In the genomic region with DNA sequence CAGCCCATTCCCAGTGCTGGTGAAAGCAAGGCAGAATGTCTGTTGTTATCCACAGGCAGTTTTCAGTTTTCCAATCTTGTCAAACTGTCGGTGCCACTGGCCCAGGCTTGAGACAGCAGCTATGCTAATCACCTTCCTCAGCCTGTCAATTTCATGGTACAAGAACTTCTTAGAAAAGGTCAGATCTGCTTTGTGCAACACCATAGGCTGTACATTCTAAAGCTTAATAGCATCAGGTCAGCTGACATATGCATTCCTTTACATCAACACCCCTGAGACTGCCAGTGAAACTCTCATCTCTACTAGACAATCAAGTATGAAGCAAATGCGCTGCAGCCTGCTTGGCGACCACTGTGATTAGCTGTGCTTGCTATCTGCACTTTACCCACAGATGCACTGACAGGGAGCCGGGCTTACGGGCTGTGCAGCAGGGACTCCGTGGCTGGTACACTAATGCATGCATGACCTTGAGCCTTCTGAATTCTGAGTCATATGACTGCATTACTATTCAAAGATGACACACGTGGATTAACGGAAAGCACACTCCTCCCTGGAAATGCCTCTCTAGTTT, we compare ENCODE assay signal across 21 mouse cellular contexts. TPM values are rescaled to one million over a fixed set of nuclear protein-coding genes. Genes with fewer than 3 reads are reported as not detected.
DNase-seq lines count a peak whose midpoint lies in the region; ATAC-seq lines count a peak whose summit lies in the region.
"Had no signal": no experiment of that assay in that cellular context is flagged by ENCODE, and none has a peak within 500 bp of the region (broad histone marks: within the 10 kb centered on the region; RNA-seq: fewer than 3 reads in every experiment).

No protein-coding gene starts in this region.

- 33% methylated on average over 8 of the region's 8 CpGs for WGBS in heart, embryonic 10.5 days
- WGBS in midbrain, embryonic 12.5 days: 37% methylated on average over 8 of the region's 8 CpGs
- WGBS in midbrain, embryonic 10.5 days: 74% methylated on average over 8 of the region's 8 CpGs
- WGBS in hindbrain, embryonic 14.5 days: 27% methylated on average over 8 of the region's 8 CpGs
- WGBS in midbrain, embryonic 16.5 days: 16% methylated on average over 8 of the region's 8 CpGs

- H3K9me3 ChIP-seq in heart, embryonic 10.5 days: no peaks in the 10 kb centered on the region
- H3K9me3 ChIP-seq in midbrain, embryonic 12.5 days: no peaks in the 10 kb centered on the region
- H3K9me3 ChIP-seq in midbrain, embryonic 10.5 days (replicated peaks): no peaks in the 10 kb centered on the region
- H3K9me3 ChIP-seq in hindbrain, embryonic 14.5 days (ENCODE audit: control insufficient read depth, low read length): no peaks in the 10 kb centered on the region
- H3K9me3 ChIP-seq in midbrain, embryonic 16.5 days (replicated peaks; ENCODE audit: control insufficient read depth, low read length, poor library complexity, severe bottlenecking): no peaks in the 10 kb centered on the region
- H3K9me3 ChIP-seq: embryonic facial prominence, embryonic 15.5 days; forebrain, embryonic 15.5 days; limb, embryonic 10.5 days had no signal

- ATAC-seq in midbrain, embryonic 12.5 days (ENCODE audit: low FRiP score, low read depth): peak; percentile 49; the same call in 1 of the 2 replicates
- ATAC-seq in hindbrain, embryonic 14.5 days (ENCODE audit: low FRiP score): peak; percentile 51; the same call in 1 of the 2 replicates
- 0 out of 2 replicates have a peak, but pooled peaks have one; percentile 59 for ATAC-seq in midbrain, embryonic 16.5 days
- no peak for ATAC-seq in granulocyte monocyte progenitor cell, adult 5-6 weeks (replicated peaks; ENCODE audit: poor library complexity, severe bottlenecking)
- ATAC-seq: forebrain, embryonic 15.5 days had no signal

- peak; percentile 84 for DNase-seq in heart, embryonic 10.5 days (ENCODE audit: low spot score)
- no peak for DNase-seq in heart, postnatal 25 days (ENCODE audit: low spot score)
- DNase-seq in midbrain, embryonic 10.5 days (ENCODE audit: low spot score): no peak
- DNase-seq in hindbrain, embryonic 14.5 days (ENCODE audit: low spot score): no peak
- DNase-seq in lung, postnatal 14 days: no peak
- DNase-seq: cerebellum, adult 9-11 months; heart, adult 2 months; kidney, adult 18-20 months; kidney, postnatal 10 days; lung, adult 2 months; lung, postnatal 4 days; right cerebral cortex, postnatal 4 days; thymus, postnatal 36 days had no signal

- H3K4me1 ChIP-seq in heart, embryonic 10.5 days: peaks cover 37% of the 10 kb centered on the region
- peaks cover 12% of the 10 kb centered on the region for H3K4me1 ChIP-seq in midbrain, embryonic 12.5 days
- H3K4me1 ChIP-seq in midbrain, embryonic 10.5 days: peaks cover 16% of the 10 kb centered on the region
- H3K4me1 ChIP-seq in hindbrain, embryonic 14.5 days (replicated peaks; ENCODE audit: control insufficient read depth, insufficient read depth, low read length): peaks cover 9% of the 10 kb centered on the region; the same call in 1 of the 2 replicates
- H3K4me1 ChIP-seq in midbrain, embryonic 16.5 days (ENCODE audit: control insufficient read depth, insufficient read depth, low read length): peaks cover 4% of the 10 kb centered on the region; the same call in 1 of the 2 replicates

- intact Hi-C loops in heart, postnatal 25 days (cut with DNase I): loop anchor here (5.0 kb wide), 1 partner anchor 223 kb away; no protein-coding TSS in a partner anchor

- peaks cover 2% of the 10 kb centered on the region; the same call in 1 of the 2 replicates for H3K36me3 ChIP-seq in heart, embryonic 10.5 days
- H3K36me3 ChIP-seq in midbrain, embryonic 12.5 days: no peaks in the 10 kb centered on the region
- no peaks in the 10 kb centered on the region for H3K36me3 ChIP-seq in midbrain, embryonic 10.5 days
- H3K36me3 ChIP-seq in hindbrain, embryonic 14.5 days (replicated peaks; ENCODE audit: control insufficient read depth, insufficient read depth): no peaks in the 10 kb centered on the region; the same call in 1 of the 2 replicates
- no peaks in the 10 kb centered on the region for H3K36me3 ChIP-seq in midbrain, embryonic 16.5 days (ENCODE audit: control insufficient read depth, insufficient read depth, low read length)
- H3K36me3 ChIP-seq: forebrain, embryonic 15.5 days; limb, embryonic 10.5 days had no signal

- no peak overlapping the region for H3K4me2 ChIP-seq in midbrain, embryonic 12.5 days (replicated peaks)
- H3K4me2 ChIP-seq in hindbrain, embryonic 14.5 days (replicated peaks): no peak overlapping the region
- no peak overlapping the region for H3K4me2 ChIP-seq in midbrain, embryonic 16.5 days (ENCODE audit: low read length)
- H3K4me2 ChIP-seq: embryonic facial prominence, embryonic 15.5 days; forebrain, embryonic 15.5 days; liver, embryonic 11.5 days had no signal

- H3K9ac ChIP-seq in midbrain, embryonic 12.5 days (replicated peaks): no peak overlapping the region
- H3K9ac ChIP-seq in hindbrain, embryonic 14.5 days: no peak overlapping the region
- H3K9ac ChIP-seq in midbrain, embryonic 16.5 days (ENCODE audit: low read depth, low read length): no peak overlapping the region
- H3K9ac ChIP-seq: embryonic facial prominence, embryonic 15.5 days; forebrain, embryonic 15.5 days had no signal

- H3K4me3 ChIP-seq in heart, embryonic 10.5 days: no peak overlapping the region
- H3K4me3 ChIP-seq in midbrain, embryonic 12.5 days: no peak overlapping the region
- no peak overlapping the region for H3K4me3 ChIP-seq in midbrain, embryonic 10.5 days
- H3K4me3 ChIP-seq in hindbrain, embryonic 14.5 days (replicated peaks; ENCODE audit: low read length): no peak overlapping the region
- no peak overlapping the region for H3K4me3 ChIP-seq in midbrain, embryonic 16.5 days (ENCODE audit: low read depth, low read length)
- H3K4me3 ChIP-seq: embryonic facial prominence, embryonic 15.5 days; forebrain, embryonic 15.5 days; heart, adult 2 months; left cerebral cortex, adult 2 months; limb, embryonic 10.5 days had no signal

- peak overlapping the region; percentile 42; the same call in 1 of the 2 replicates for H3K27ac ChIP-seq in heart, embryonic 10.5 days
- H3K27ac ChIP-seq in midbrain, embryonic 12.5 days (replicated peaks): 0 out of 2 replicates have a peak overlapping the region, but pooled peaks have one; percentile 22
- H3K27ac ChIP-seq in midbrain, embryonic 10.5 days (replicated peaks): no peak overlapping the region
- H3K27ac ChIP-seq in hindbrain, embryonic 14.5 days: peak overlapping the region; percentile 59
- H3K27ac ChIP-seq in midbrain, embryonic 16.5 days (ENCODE audit: low read length): peak overlapping the region; percentile 32; the same call in 1 of the 2 replicates
- H3K27ac ChIP-seq: embryonic facial prominence, embryonic 15.5 days; forebrain, embryonic 15.5 days; heart, adult 2 months; left cerebral cortex, adult 2 months; limb, embryonic 10.5 days had no signal

- H3K27me3 ChIP-seq in heart, embryonic 10.5 days (ENCODE audit: insufficient read depth, poor library complexity, severe bottlenecking): no peaks in the 10 kb centered on the region
- peaks cover 12% of the 10 kb centered on the region; the same call in 1 of the 2 replicates for H3K27me3 ChIP-seq in midbrain, embryonic 12.5 days
- no peaks in the 10 kb centered on the region for H3K27me3 ChIP-seq in midbrain, embryonic 10.5 days (ENCODE audit: low read depth, poor library complexity, severe bottlenecking)
- no peaks in the 10 kb centered on the region for H3K27me3 ChIP-seq in hindbrain, embryonic 14.5 days (ENCODE audit: control insufficient read depth, insufficient read depth, low read length)
- no peaks in the 10 kb centered on the region for H3K27me3 ChIP-seq in midbrain, embryonic 16.5 days (ENCODE audit: control insufficient read depth, insufficient read depth, low read depth, low read length)
- H3K27me3 ChIP-seq: embryonic facial prominence, embryonic 15.5 days; forebrain, embryonic 15.5 days had no signal

RNA-seq across cellular contexts. Expression of a gene that starts 53.5 kb away (rescaled TPM):
- polyA plus RNA-seq in heart, embryonic 10.5 days (2016; fragmentation: Nextera tagmentation; extraction: Ambion mirVana): 31.4 and 36.7 TPM in 2 replicates
- 100 to 1,000 TPM; 115 to 118 TPM for total RNA-seq in heart, postnatal 25 days (2021)
- polyA plus RNA-seq in midbrain, embryonic 12.5 days (2016; fragmentation: Nextera tagmentation; extraction: Ambion mirVana): 42.4 and 44.7 TPM in 2 replicates
- 33.9 and 42.0 TPM in 2 replicates for polyA plus RNA-seq in midbrain, embryonic 10.5 days (2016; fragmentation: Nextera tagmentation; extraction: Ambion mirVana)
- polyA plus RNA-seq in hindbrain, embryonic 14.5 days (2014; fragmentation: Nextera tagmentation; extraction: Ambion mirVana): 43.6 and 44.6 TPM in 2 replicates
- polyA plus RNA-seq in midbrain, embryonic 16.5 days (2015; fragmentation: Nextera tagmentation; extraction: Ambion mirVana): 35.3 and 38.5 TPM in 2 replicates
- 11.1 and 19.4 TPM in 2 replicates for total RNA-seq in granulocyte monocyte progenitor cell, adult 5-6 weeks (2014; fragmentation: Nextera tagmentation)
- total RNA-seq in granulocyte monocyte progenitor cell, adult 5-6 weeks (2017): 12.9 and 16.2 TPM in 2 replicates
